Mouse (Mus musculus) embryonic facial prominence, embryonic 11.5 days (tissue): ENCODE data around the gene Gpbar1. TPM values are rescaled to one million over a fixed set of nuclear protein-coding genes. Genes with fewer than 3 reads are reported as not detected.
"Not testable (repeated sequence)": the region's sequence is repeated elsewhere in the genome, so short reads cannot be mapped to it uniquely, and the experiment has no call there.

ENCODE experiments used
- ATAC-seq: fragments of 200-750 bp; cut with Nextera tagmentation; replicated peaks from 2 replicates; pipeline ENCODE4 v1.8.0; 2017; ENCODE audit warnings: low read depth; ENCODE audit not compliant: insufficient number of reproducible peaks, low FRiP score, low TSS enrichment
- DNase-seq: peaks from one replicate; pipeline ENCODE4 v3.0.0-alpha.2; 2015; ENCODE audit warnings: low spot score
- H3K27ac ChIP-seq: fragments of 300-500 bp; sonication (generic); replicated peaks from 2 replicates; pipeline ENCODE4 v1.5.1; 2014; ENCODE audit warnings: mild to moderate bottlenecking, low read depth, low read length, control low read depth
- H3K27me3 ChIP-seq: fragments of 300-500 bp; sonication (generic); 2 replicates; pipeline ENCODE4 v1.6.1; 2014; ENCODE audit warnings: mild to moderate bottlenecking, low read length, moderate library complexity, mixed read lengths; ENCODE audit not compliant: control insufficient read depth, insufficient read depth
- H3K36me3 ChIP-seq: fragments of 300-500 bp; sonication (generic); replicated peaks from 2 replicates; pipeline ENCODE4 v1.6.1; 2014; ENCODE audit warnings: low read depth, mild to moderate bottlenecking, low read length, moderate library complexity, mixed read lengths; ENCODE audit not compliant: control insufficient read depth, insufficient read depth
- H3K4me1 ChIP-seq: fragments of 300-500 bp; sonication (generic); 2 replicates; pipeline ENCODE4 v1.6.1; 2014; ENCODE audit warnings: low read length, mixed read lengths; ENCODE audit not compliant: control insufficient read depth, insufficient read depth
- H3K4me2 ChIP-seq: fragments of 300-500 bp; sonication (generic); 2 replicates; pipeline ENCODE4 v1.6.1; 2014; ENCODE audit warnings: low read depth, mild to moderate bottlenecking, control low read depth, low read length, moderate library complexity
- H3K4me3 ChIP-seq: fragments of 300-500 bp; sonication (generic); 2 replicates; pipeline ENCODE4 v1.5.1; 2014; ENCODE audit warnings: low read depth, low read length, control low read depth
- H3K9ac ChIP-seq: fragments of 300-500 bp; sonication (generic); replicated peaks from 2 replicates; pipeline ENCODE4 v1.6.1; 2014; ENCODE audit warnings: mild to moderate bottlenecking, control low read depth, low read length
- H3K9me3 ChIP-seq: fragments of 300-500 bp; sonication (generic); replicated peaks from 2 replicates; pipeline ENCODE4 v1.6.1; 2016; ENCODE audit warnings: mild to moderate bottlenecking, low read length, inconsistent platforms, mixed read lengths; ENCODE audit not compliant: control insufficient read depth
- WGBS: fragments of 180-500 bp; shearing (Covaris S2); extraction: QIAGEN DNeasy Blood & Tissue Kit; methylation state at CpG from one replicate; pipeline ENCODE4 v1.1.7; 2014; 5-methylcytosine and 5-hydroxymethylcytosine counted together
- polyA plus RNA-seq: library from polyadenylated mRNA; unstranded; fragments of >200 nt; fragmentation: Nextera tagmentation; extraction: Ambion mirVana; gene quantifications from 2 replicates; pipeline ENCODE4 v1.2.1, GENCODE M21; 2014

Gene Gpbar1
- polyA plus RNA-seq, 1 experiment from 2014 or later = 0.91 TPM

GRCm38 (mm10) chr1:74321396-74321795 is 43.0 kb downstream of the Gpbar1 start:
- no peaks in the 10 kb centered on the region for H3K27me3 ChIP-seq
- H3K9me3 ChIP-seq = no peaks in the 10 kb centered on the region
- H3K4me1 ChIP-seq = no peaks in the 10 kb centered on the region
- no peak for DNase-seq
- H3K27ac ChIP-seq = no peak overlapping the region
- no peak for ATAC-seq
- WGBS = 86% methylated on average over 3 of the region's 3 CpGs
- no peak overlapping the region for H3K4me3 ChIP-seq
- H3K9ac ChIP-seq = no peak overlapping the region
- no peaks in the 10 kb centered on the region for H3K36me3 ChIP-seq
- H3K4me2 ChIP-seq = no peak overlapping the region

GRCm38 (mm10) chr1:74326916-74327315 is 48.6 kb downstream of the Gpbar1 start:
- H3K4me1 ChIP-seq, H3K27me3 ChIP-seq, H3K9me3 ChIP-seq, H3K27ac ChIP-seq, H3K4me3 ChIP-seq, DNase-seq, H3K36me3 ChIP-seq, H3K9ac ChIP-seq, H3K4me2 ChIP-seq, ATAC-seq: not testable (repeated sequence)
- 67% methylated on average over 2 of the region's 2 CpGs for WGBS

Other genes starting within 250 kb of the Gpbar1 start
- 21.1 and 21.6 TPM in 2 replicates for gene Tns1, start 154.1 kb upstream of the Gpbar1 start, polyA plus RNA-seq
- 0.11 and 0.28 TPM in 2 replicates for gene Rufy4, start 153.0 kb upstream of the Gpbar1 start, polyA plus RNA-seq
- 0.07 and 0.08 TPM in 2 replicates for gene Cxcr2, start 124.6 kb upstream of the Gpbar1 start, polyA plus RNA-seq
- gene Cxcr1, start 83.9 kb upstream of the Gpbar1 start, polyA plus RNA-seq = not detected in 2 replicates
- gene Arpc2, start 42.5 kb upstream of the Gpbar1 start, polyA plus RNA-seq = 344 and 380 TPM in 2 replicates
- gene Aamp, start 6.2 kb downstream of the Gpbar1 start, polyA plus RNA-seq = 179 and 206 TPM in 2 replicates
- 95.1 and 98.6 TPM in 2 replicates for gene Pnkd, start 6.4 kb downstream of the Gpbar1 start, polyA plus RNA-seq
- gene Tmbim1, start 27.1 kb downstream of the Gpbar1 start, polyA plus RNA-seq = 10.1 and 10.5 TPM in 2 replicates
- gene Catip, start 83.6 kb downstream of the Gpbar1 start, polyA plus RNA-seq = 0.22 and 0.36 TPM in 2 replicates
- gene Slc11a1, start 96.6 kb downstream of the Gpbar1 start, polyA plus RNA-seq = 2.4 and 4.9 TPM in 2 replicates
- gene Ctdsp1, start 113.0 kb downstream of the Gpbar1 start, polyA plus RNA-seq = 60.0 and 66.2 TPM in 2 replicates
- gene Vil1, start 130.8 kb downstream of the Gpbar1 start, polyA plus RNA-seq = 0.07 and 0.11 TPM in 2 replicates
- gene Cnot9, start 227.5 kb downstream of the Gpbar1 start, polyA plus RNA-seq = 106 and 112 TPM in 2 replicates